Mouse (Mus musculus) ES-E14 (cell line): ENCODE data around the gene Myt1l.
A peak's percentile ranks its signal among the peaks of the same experiment; 100 is the strongest.

Source experiments
- CHD2 ChIP-seq: IDR thresholded peaks from 2 replicates; pipeline ENCODE4 v1.6.1; 2014; ENCODE audit warnings: mild to moderate bottlenecking, low read depth, low read length, inconsistent platforms
- MAFK ChIP-seq: IDR thresholded peaks from 2 replicates; pipeline ENCODE4 v1.6.1; 2014; ENCODE audit warnings: mild to moderate bottlenecking, low read depth, low read length, inconsistent platforms; ENCODE audit not compliant: insufficient read depth
- ZC3H11A ChIP-seq: IDR thresholded peaks from 2 replicates; pipeline ENCODE4 v1.6.1; 2012; ENCODE audit warnings: low read depth, mild to moderate bottlenecking, inconsistent platforms, low read length, borderline replicate concordance
- ZNF384 ChIP-seq: IDR thresholded peaks from 2 replicates; pipeline ENCODE4 v1.6.1; 2012; ENCODE audit warnings: low read depth, low read length, inconsistent platforms

DNA sequence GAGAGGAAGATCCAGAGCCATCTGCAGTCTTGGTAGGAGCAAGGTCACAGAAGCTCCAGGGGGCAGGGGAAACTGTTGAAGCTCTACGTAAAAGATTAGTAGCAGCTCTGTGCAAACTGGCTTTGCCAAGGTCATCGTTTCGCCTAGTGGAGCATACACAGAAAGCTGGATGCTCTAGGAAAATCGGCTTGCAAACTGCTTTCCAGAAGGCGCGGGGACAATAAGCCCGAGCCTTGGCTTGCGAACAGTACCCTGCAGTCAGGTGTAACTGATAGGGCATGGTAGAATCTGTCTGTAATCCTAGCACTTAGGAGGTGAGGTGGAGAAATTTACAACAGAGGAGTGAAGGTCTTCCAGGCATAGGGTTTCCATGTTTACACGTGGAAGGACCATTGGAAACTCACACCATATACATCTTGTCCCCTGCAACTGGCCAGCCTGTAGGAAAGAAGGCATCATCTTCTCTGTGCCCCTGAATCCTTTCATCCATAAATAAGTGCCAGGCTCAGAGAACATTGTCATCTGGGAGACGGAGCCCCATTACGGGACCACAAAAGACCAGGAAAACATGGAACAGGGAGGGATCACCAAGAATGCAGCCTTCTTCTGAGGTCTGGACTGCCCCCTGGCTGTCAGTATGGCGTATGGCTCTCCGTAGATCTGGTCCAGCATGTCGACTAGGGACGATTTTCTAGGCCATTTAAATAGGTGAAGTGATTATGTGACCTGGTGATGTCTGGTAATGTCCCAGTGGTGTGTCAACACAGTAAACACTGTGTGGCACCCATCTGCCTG is 100.0 kb downstream of the Myt1l start:
- TF ChIP-seq ZC3H11A (peak; percentile 60), CHD2 (no peak), MAFK (no peak), ZNF384 (no peak)
